Mouse (Mus musculus): Measurements from ENCODE around the gene Magee1.
"Not testable (repeated sequence)": the region's sequence is repeated elsewhere in the genome, so short reads cannot be mapped to it uniquely, and the experiment has no call there.

Magee1 gene

DNA sequence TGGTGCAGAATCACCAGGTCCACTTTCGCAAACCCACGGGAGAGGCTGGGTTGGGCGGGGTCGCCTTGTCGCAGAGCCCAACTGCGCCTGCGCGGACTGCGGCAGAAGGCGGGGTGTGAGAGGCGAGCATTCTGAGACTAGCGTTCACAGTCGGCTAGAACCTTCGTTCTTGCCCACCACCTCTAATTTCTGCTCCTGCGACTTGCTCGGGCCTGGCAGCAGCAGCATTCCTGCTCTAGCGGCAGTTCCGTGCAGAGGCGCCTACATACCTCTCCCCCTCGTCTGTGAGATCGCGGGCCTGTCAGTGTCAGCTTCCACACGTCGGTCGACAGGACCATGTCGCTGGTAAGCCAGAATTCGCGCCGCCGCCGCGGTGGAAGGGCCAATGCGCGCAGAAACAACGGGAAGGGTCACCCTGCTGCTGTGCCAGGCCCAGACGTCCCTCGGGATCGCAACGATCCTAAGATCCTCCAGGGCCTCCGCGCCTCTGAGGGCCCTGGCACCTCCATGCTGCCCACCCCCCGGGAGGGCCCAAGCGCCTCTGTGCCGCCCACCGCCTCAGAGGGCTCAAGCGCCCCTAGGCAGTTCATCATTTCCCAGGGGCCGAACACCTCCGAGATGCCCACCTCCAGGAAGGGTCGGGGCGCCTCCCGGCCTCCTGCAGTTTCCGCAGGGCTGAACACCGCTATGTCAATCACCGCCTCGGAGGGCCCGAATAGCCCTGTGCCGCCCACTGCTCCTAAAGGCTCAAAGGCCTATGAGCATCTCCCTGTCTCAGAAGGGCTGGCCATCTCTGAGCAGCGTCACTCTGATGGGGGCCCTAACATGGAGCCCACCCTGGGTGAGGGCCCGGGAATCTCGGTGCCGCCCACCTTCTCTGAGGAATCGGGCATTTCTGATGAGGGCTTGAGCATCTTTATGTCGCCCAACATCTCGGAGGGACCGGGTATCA lies at the start of gene Magee1:
Gene Magee1, plus strand, starts transcription at position 104 of the 952 bp plus-strand sequence.
- DNase-seq, result peak; percentile 70

DNA sequence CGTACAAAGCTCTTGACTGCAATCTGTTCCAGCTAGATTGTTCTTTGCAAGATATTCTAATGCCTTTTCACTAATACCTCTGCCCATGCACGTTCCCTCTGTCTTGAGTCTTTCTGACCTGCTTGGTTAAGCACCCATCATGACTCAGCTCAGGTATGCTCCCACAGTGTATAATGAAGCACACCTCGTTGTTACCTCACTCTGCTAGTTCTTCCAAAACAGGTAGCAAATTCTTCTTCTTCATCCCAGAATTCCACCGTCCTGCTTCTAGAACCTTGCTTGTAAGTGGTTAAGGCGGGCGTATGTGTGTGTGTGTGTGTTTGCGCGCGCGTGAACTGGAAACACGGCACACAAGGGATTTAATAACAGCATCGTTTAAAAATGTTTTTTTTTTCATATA lies 41.0 kb upstream of the Magee1 start:
- no peak for DNase-seq

DNA sequence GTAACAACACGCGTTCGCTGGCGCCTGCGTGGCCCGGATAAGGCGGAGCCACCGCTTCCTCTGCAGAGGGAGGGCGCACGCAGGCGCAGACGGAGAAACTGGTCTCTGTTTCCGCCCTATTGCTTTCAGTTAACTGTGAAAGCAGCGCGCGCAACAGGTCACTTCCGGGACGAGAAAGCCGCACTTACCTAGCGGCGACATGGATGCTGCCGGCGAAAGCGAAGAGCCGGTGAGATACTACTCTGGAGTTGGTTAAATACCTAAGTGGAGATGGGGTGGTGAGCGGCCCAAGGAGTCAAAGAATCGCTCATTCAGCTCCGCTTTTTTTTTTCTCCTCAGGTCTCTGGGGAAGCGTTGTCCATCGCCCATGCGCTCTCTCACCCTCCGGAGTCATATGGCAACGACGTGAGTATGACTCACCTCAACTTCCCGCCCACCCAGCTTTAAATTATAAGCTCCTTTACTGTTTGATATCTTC lies 40.5 kb upstream of the Magee1 start, which contains the start of gene Pbdc1:
Gene Pbdc1, plus strand, starts transcription at position 142 of the 478 bp plus-strand sequence.
- DNase-seq, result peak; percentile 86

DNA sequence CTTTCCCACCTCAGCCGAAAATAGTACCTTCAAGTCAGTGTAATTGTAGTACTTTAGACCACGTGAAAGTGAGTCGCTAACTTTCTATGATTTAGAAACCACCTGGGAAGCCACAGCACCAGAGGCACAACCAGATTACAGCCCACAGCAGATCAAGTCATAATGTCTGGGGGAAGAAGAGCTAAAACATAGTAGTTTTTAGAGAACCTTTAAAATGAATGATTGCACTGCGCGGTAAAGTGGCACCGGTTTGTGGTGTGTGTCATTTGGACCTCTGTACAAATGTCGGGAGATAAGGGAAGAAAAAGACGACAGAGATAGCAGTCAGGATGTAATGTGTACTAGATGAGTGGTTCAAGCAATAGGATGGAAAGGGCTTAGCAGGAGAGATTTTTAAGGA lies 40.1 kb upstream of the Magee1 start:
- no peak for DNase-seq

DNA sequence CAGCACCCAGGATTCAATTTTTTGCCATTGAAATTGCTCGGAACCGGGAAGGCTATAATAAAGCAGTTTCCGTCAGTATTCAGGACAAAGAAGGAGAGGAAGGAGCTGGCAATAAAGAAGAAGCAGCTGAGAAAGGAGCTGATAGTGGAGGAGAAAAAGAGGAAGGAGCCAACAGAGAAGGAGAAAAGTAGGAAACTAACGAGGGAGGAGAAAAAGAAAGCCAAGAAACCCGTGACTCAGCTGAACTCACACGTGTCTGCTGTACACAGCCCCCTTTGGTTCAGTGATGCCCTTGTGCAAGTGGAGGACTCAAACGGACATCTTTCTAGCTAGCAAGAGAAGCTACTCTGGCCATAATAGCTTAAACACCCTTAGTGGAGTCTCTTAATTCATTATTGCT lies 37.2 kb upstream of the Magee1 start:
- DNase-seq, result not testable (repeated sequence)

DNA sequence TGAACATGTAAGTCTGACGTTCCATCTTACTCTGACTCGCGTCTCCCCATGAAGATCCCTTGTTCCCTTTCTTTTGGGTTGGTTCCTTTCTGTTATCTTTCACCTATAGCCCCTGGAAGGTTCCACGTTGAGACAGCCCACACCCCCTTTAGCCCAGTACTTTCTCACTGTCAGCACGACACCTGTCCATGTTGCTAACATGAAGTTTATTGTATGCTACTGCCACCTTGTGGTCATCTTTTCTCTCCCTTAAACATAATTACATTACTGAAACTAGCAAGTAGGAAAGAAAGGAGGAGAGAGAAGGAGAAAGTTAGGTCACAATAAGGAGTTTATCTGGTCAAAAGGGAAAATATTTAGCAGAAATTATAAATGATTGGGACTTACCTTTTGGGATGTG lies 16.0 kb upstream of the Magee1 start:
- no peak for DNase-seq

DNA sequence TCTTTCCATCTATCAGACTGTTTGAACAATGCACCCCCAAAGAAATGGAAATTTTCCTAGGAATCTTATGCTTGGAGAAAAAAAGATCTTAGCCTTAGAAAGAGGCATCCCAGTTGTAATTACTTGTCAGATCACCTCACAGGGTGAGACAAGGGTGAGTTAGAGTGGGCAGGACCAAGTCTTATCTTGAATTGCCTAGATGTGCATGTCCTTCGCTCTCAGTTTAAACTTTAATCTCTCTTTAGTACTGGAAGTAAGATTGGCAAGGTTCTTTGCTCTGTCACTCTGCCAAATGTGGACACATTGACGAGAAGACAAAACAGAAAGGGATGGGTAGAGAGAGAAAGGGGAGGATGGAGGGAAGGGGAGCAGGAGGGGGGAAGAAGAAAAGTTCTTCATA lies 5.2 kb upstream of the Magee1 start:
- no peak for DNase-seq

DNA sequence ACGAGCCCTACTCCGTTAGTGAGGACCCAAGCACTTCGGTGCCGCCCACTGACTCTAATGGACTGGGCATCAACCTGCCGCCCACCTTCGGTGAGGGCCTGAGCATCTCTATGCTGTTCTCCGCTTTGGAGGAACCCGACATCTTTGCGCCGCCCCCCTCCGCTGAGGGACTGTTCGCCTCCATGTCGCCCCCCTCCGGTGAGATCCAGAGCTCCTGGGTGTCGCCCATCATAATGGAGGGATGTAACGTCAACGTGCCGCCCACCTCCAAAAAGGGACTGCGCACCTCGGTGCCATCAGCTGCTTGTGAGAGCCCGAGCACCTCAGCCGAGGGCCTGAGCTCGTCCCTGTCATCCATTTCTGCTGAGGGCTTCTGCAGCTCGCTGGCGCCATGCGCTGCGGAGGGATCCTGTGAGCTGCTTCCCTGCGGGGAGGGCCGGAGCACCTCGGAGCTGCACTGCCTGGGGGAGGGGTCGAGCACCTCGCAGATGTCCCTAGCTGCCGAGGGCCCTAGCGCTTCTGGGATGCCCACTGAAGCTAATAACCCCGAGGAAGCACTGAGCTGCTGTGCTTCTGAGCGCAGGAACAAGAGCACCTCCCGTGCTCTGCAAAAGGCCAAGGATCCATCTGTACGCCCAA lies 1.2 kb downstream of the Magee1 start:
- DNase-seq, result peak; percentile 84

DNA sequence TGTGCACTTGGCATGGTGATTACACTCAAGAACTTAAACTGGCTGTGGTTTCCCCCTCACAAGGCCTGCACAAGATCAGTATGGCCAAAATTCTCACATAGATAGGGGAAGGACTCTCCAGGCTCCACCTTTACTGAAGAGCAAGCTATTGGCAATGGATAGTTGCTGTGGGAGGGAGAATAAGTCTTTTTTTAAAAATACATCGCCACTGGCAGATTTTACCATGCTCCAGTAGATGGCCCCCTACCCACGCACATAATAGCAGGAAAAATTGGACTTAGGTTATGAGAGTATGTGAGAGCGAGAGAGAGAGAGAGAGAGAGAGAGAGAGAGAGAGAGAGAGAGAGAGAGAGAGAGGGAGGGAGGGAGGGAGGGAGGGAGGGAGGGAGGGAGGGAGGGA lies 4.7 kb downstream of the Magee1 start:
- no peak for DNase-seq

DNA sequence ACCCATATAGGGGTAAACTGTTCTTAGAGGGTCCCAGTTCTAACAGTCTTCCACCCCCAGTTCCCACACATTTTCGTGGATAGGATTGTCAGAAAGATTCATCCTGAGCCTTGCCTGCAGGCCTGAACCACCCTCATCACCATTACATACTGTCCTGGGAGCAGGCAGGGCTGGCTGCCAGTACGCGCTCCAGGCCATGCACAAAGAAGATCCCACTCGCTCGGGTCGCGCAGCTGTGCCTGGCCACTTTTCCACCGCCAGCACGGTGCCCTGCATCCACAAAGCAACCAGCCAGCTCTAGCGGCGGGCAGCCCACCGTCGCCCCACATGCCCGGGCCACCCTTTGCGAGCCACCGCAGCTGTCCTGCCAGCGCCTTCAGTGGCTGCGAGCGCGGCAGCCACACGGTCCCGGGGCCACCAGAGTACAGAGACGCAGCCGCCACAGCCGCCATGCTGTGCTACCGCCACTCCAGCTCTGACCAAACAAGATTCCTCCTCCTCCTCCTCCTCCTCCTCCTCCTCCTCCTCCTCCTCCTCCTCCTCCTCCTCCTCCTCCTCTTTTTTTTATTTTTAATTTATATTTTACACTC lies 31.8 kb downstream of the Magee1 start:
- no peak for DNase-seq

DNA sequence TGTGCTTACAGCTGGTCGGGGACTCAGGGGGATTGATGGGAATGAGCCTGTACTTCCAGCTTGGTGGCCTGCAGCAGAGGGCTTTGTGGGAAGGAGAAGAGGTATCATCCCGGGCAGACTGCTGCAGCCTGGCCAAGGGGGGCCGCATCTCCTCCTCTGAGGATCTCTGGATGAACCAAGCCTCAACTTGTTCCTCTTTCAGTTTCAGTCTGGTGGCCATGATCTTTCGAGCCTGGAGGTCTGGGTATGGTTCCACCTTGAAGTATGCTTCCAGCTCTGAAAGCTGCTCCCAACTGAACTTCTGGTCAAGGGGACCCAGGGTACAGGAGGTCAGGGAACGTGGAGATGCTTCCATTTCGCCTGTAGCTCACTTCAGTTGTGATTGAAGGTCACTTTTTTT lies 44.8 kb downstream of the Magee1 start:
- not testable (repeated sequence) for DNase-seq

DNA sequence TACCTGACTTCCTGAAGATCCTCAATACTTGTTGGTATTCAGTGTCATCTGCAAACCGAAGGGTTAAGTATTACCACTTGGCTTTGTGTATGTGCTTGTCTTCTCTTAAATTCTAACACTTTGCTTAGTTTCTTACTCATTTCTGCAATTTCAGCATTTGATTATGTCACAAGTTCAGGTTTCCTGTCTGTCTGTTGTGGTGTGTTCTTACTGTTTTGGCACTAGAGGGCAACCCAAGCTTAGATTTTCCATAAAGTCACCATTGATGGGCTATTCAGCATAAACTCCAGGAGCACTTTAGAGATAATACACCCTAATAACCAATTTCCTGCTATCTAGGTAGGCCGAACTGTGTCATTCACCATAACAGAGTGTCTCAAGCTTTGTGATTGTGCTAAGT lies 47.0 kb downstream of the Magee1 start:
- no peak for DNase-seq

Data from thymus, postnatal 25 days (tissue).